Mouse (Mus musculus) left cerebral cortex, adult 8-10 months (tissue): ENCODE data around the gene Prdm16. TPM values are rescaled to one million over a fixed set of nuclear protein-coding genes. Genes with fewer than 3 reads are reported as not detected.
A peak's percentile ranks its signal among the peaks of the same experiment; 100 is the strongest.

Experiments used
- DNase-seq, 2 experiments: peaks; one replicate each; pipeline ENCODE4 v3.0.0; 2022; ENCODE audit warnings: low spot score in 2 of 2
- total RNA-seq, 4 experiments: library from RNA; stranded (reverse); gene quantifications; 2 replicates each; pipeline ENCODE4 v1.2.4; 2022

The Prdm16 gene
- total RNA-seq, 4 experiments from 2014 or later: 9.1 to 11.7 (median 11.2) TPM

- DNase-seq: no peak
These were observed 212.0 kb downstream of the Prdm16 start for GRCm38 (mm10) chr4:154424681-154425080.

GRCm38 (mm10) chr4:154422431-154422913 is 214.2 kb downstream of the Prdm16 start:
- no peak for DNase-seq

- DNase-seq: no peak
These were observed 215.9 kb downstream of the Prdm16 start for GRCm38 (mm10) chr4:154420749-154421148.

- no peak for DNase-seq
These were observed 216.9 kb downstream of the Prdm16 start for GRCm38 (mm10) chr4:154419766-154420165.

- DNase-seq: no peak
These were observed 217.7 kb downstream of the Prdm16 start for GRCm38 (mm10) chr4:154418993-154419392.

- no peak for DNase-seq
These were observed 218.3 kb downstream of the Prdm16 start for GRCm38 (mm10) chr4:154418327-154418744.

- no peak for DNase-seq
These were observed 219.9 kb downstream of the Prdm16 start for GRCm38 (mm10) chr4:154416728-154417127.

- no peak for DNase-seq
These were observed 221.8 kb downstream of the Prdm16 start for GRCm38 (mm10) chr4:154414885-154415284.

- DNase-seq: no peak
These were observed 226.1 kb downstream of the Prdm16 start for GRCm38 (mm10) chr4:154410559-154410958.

GRCm38 (mm10) chr4:154409841-154410240 is 226.8 kb downstream of the Prdm16 start:
- DNase-seq: no peak

- peak in 1 of 2 experiments; percentile 27 for DNase-seq
These were observed 227.4 kb downstream of the Prdm16 start for GRCm38 (mm10) chr4:154409237-154409721.

GRCm38 (mm10) chr4:154402948-154403347 is 233.7 kb downstream of the Prdm16 start:
- no peak for DNase-seq

- DNase-seq: peak in 1 of 2 experiments; percentile 48
These were observed 234.4 kb downstream of the Prdm16 start for GRCm38 (mm10) chr4:154401982-154402932.

GRCm38 (mm10) chr4:154401379-154401778 is 235.3 kb downstream of the Prdm16 start:
- DNase-seq: peak in 1 of 2 experiments; percentile 66

- DNase-seq: no peak
These were observed 236.2 kb downstream of the Prdm16 start for GRCm38 (mm10) chr4:154400256-154401171.

- DNase-seq: no peak
These were observed 237.0 kb downstream of the Prdm16 start for GRCm38 (mm10) chr4:154399634-154400033.

GRCm38 (mm10) chr4:154396652-154397301 is 239.9 kb downstream of the Prdm16 start:
- no peak for DNase-seq

GRCm38 (mm10) chr4:154394123-154394722 is 242.4 kb downstream of the Prdm16 start:
- peak in 1 of 2 experiments; percentile 48 for DNase-seq

- no peak for DNase-seq
These were observed 243.2 kb downstream of the Prdm16 start for GRCm38 (mm10) chr4:154393196-154394122.
